Mouse (Mus musculus) embryonic facial prominence, embryonic 14.5 days (tissue): ENCODE measurements around the gene Sec16b. TPM values are rescaled to one million over a fixed set of nuclear protein-coding genes. Genes with fewer than 3 reads are reported as not detected.

Experiments
- ATAC-seq: fragments of 200-750 bp; cut with Nextera tagmentation; 2 replicates; pipeline ENCODE4 v1.8.0; 2017; ENCODE audit warnings: low read depth, moderate number of reproducible peaks, moderate TSS enrichment
- DNase-seq: peaks from one replicate; pipeline ENCODE4 v3.0.0-alpha.2; 2015; ENCODE audit warnings: low spot score
- H3K27ac ChIP-seq: fragments of 300-500 bp; sonication (generic); replicated peaks from 2 replicates; pipeline ENCODE4 v1.5.1; 2014; ENCODE audit warnings: low read depth, mild to moderate bottlenecking, low read length, moderate library complexity
- H3K27me3 ChIP-seq: fragments of 300-500 bp; sonication (generic); replicated peaks from 2 replicates; pipeline ENCODE4 v1.6.1; 2014; ENCODE audit warnings: low read length; ENCODE audit not compliant: control insufficient read depth, insufficient read depth
- H3K36me3 ChIP-seq: fragments of 300-500 bp; sonication (generic); 2 replicates; pipeline ENCODE4 v1.6.1; 2014; ENCODE audit warnings: low read length, mixed read lengths; ENCODE audit not compliant: control insufficient read depth, insufficient read depth
- H3K4me1 ChIP-seq: fragments of 300-500 bp; sonication (generic); 2 replicates; pipeline ENCODE4 v1.6.1; 2014; ENCODE audit warnings: antibody characterized with exemption, low read length; ENCODE audit not compliant: control insufficient read depth, insufficient read depth
- H3K4me2 ChIP-seq: fragments of 300-500 bp; sonication (generic); 2 replicates; pipeline ENCODE4 v1.6.1; 2014; ENCODE audit warnings: low read depth, mild to moderate bottlenecking, low read length, moderate library complexity, mixed read lengths
- H3K4me3 ChIP-seq: fragments of 300-500 bp; sonication (generic); 2 replicates; pipeline ENCODE4 v1.5.1; 2014; ENCODE audit warnings: low read depth, mild to moderate bottlenecking, low read length
- H3K9ac ChIP-seq: fragments of 300-500 bp; sonication (generic); 2 replicates; pipeline ENCODE4 v1.6.1; 2014; ENCODE audit warnings: low read depth, mild to moderate bottlenecking, low read length, moderate library complexity, mixed read lengths
- H3K9me3 ChIP-seq: fragments of 300-500 bp; sonication (generic); 2 replicates; pipeline ENCODE4 v1.6.1; 2016; ENCODE audit warnings: low read length; ENCODE audit not compliant: control insufficient read depth
- WGBS: fragments of 180-500 bp; shearing (Covaris S2); extraction: QIAGEN DNeasy Blood & Tissue Kit; methylation state at CpG from one replicate; pipeline ENCODE4 v1.1.7; 2014; 5-methylcytosine and 5-hydroxymethylcytosine counted together
- polyA plus RNA-seq: library from polyadenylated mRNA; unstranded; fragments of >200 nt; fragmentation: Nextera tagmentation; extraction: Ambion mirVana; gene quantifications from 2 replicates; pipeline ENCODE4 v1.2.1, GENCODE M21; 2014

Gene Sec16b
- polyA plus RNA-seq, 1 experiment from 2014 or later, result 9.8 TPM

- DNase-seq (peak; percentile 48), ATAC-seq (peak; percentile 47; the same call in 1 of the 2 replicates)
- no peak overlapping the region for H3K4me3 ChIP-seq
- H3K9me3 ChIP-seq, result no peaks in the 10 kb centered on the region
- no peak overlapping the region for H3K27ac ChIP-seq
- H3K36me3 ChIP-seq, result no peaks in the 10 kb centered on the region
- WGBS, result 67% methylated on average over 10 of the region's 10 CpGs
- no peak overlapping the region for H3K9ac ChIP-seq
- no peak overlapping the region for H3K4me2 ChIP-seq
- no peaks in the 10 kb centered on the region; the same call in 1 of the 2 replicates for H3K27me3 ChIP-seq
- H3K4me1 ChIP-seq, result no peaks in the 10 kb centered on the region
Measured at GRCm38 (mm10) chr1:157555738-157556137, 49.2 kb downstream of the Sec16b start.

- ATAC-seq, result no peak
Measured at GRCm38 (mm10) chr1:157556439-157556838, 49.9 kb downstream of the Sec16b start.

GRCm38 (mm10) chr1:157558145-157558544, 51.6 kb downstream of the Sec16b start:
- no peak overlapping the region for H3K27ac ChIP-seq
- no peaks in the 10 kb centered on the region for H3K36me3 ChIP-seq
- 45% methylated on average over 5 of the region's 5 CpGs for WGBS
- no peaks in the 10 kb centered on the region for H3K9me3 ChIP-seq
- DNase-seq, result no peak
- no peak overlapping the region for H3K4me2 ChIP-seq
- H3K4me1 ChIP-seq, result no peaks in the 10 kb centered on the region
- H3K4me3 ChIP-seq, result no peak overlapping the region
- H3K9ac ChIP-seq, result no peak overlapping the region
- no peak for ATAC-seq
- no peaks in the 10 kb centered on the region; the same call in 1 of the 2 replicates for H3K27me3 ChIP-seq

More at GRCm38 (mm10) chr1:157556439-157556838, 49.9 kb downstream of the Sec16b start:
- DNase-seq, result no peak
- whole genome bisulfite sequencing, result 78% methylated on average over 5 of the region's 5 CpGs
- Histone ChIP-seq H3K27me3 (no peaks in the 10 kb centered on the region; the same call in 1 of the 2 replicates), H3K27ac (no peak overlapping the region), H3K9me3 (no peaks in the 10 kb centered on the region), H3K36me3 (no peaks in the 10 kb centered on the region), H3K4me2 (no peak overlapping the region), H3K9ac (no peak overlapping the region), H3K4me3 (no peak overlapping the region), H3K4me1 (no peaks in the 10 kb centered on the region)

GRCm38 (mm10) chr1:157559986-157560385, 53.5 kb downstream of the Sec16b start:
- ATAC-seq, result no peak
- 70% methylated on average over 6 of the region's 6 CpGs for WGBS
- no peak overlapping the region for H3K9ac ChIP-seq
- H3K4me3 ChIP-seq, result no peak overlapping the region
- no peaks in the 10 kb centered on the region; the same call in 1 of the 2 replicates for H3K27me3 ChIP-seq
- H3K36me3 ChIP-seq, result no peaks in the 10 kb centered on the region
- H3K9me3 ChIP-seq, result no peaks in the 10 kb centered on the region
- DNase-seq, result no peak
- no peaks in the 10 kb centered on the region for H3K4me1 ChIP-seq
- no peak overlapping the region for H3K27ac ChIP-seq
- H3K4me2 ChIP-seq, result no peak overlapping the region

GRCm38 (mm10) chr1:157560654-157561386, 54.3 kb downstream of the Sec16b start:
- no peaks in the 10 kb centered on the region for H3K9me3 ChIP-seq
- no peaks in the 10 kb centered on the region for H3K4me1 ChIP-seq
- no peak overlapping the region for H3K4me2 ChIP-seq
- 0 out of 2 replicates have a peak, but pooled peaks have one; percentile 26 for ATAC-seq
- WGBS, result 10% methylated on average over 8 of the region's 8 CpGs
- peak; percentile 60 for DNase-seq
- no peak overlapping the region for H3K9ac ChIP-seq
- no peak overlapping the region for H3K4me3 ChIP-seq
- H3K36me3 ChIP-seq, result no peaks in the 10 kb centered on the region
- no peak overlapping the region for H3K27ac ChIP-seq
- H3K27me3 ChIP-seq, result no peaks in the 10 kb centered on the region; the same call in 1 of the 2 replicates

- 78% methylated on average over 8 of the region's 8 CpGs for WGBS
Measured at GRCm38 (mm10) chr1:157567819-157568218, 61.3 kb downstream of the Sec16b start.

GRCm38 (mm10) chr1:157569263-157570090, 62.9 kb downstream of the Sec16b start:
- Histone ChIP-seq H3K4me2 (no peak overlapping the region), H3K4me1 (no peaks in the 10 kb centered on the region), H3K9me3 (no peaks in the 10 kb centered on the region), H3K4me3 (no peak overlapping the region), H3K36me3 (no peaks in the 10 kb centered on the region), H3K9ac (no peak overlapping the region), H3K27ac (no peak overlapping the region), H3K27me3 (no peaks in the 10 kb centered on the region)
- 86% methylated on average over 5 of the region's 5 CpGs for WGBS
- ATAC-seq, result no peak
- DNase-seq, result no peak

More at GRCm38 (mm10) chr1:157567819-157568218, 61.3 kb downstream of the Sec16b start:
- Histone ChIP-seq H3K9ac (no peak overlapping the region), H3K27ac (no peak overlapping the region), H3K27me3 (no peaks in the 10 kb centered on the region), H3K4me3 (no peak overlapping the region), H3K4me2 (no peak overlapping the region), H3K36me3 (no peaks in the 10 kb centered on the region), H3K4me1 (no peaks in the 10 kb centered on the region), H3K9me3 (no peaks in the 10 kb centered on the region)
- no peak for ATAC-seq
- DNase-seq, result no peak

GRCm38 (mm10) chr1:157575316-157575715, 68.8 kb downstream of the Sec16b start:
- Histone ChIP-seq H3K27ac (no peak overlapping the region), H3K4me2 (no peak overlapping the region), H3K4me3 (no peak overlapping the region), H3K9ac (no peak overlapping the region), H3K4me1 (no peaks in the 10 kb centered on the region), H3K27me3 (no peaks in the 10 kb centered on the region), H3K9me3 (no peaks in the 10 kb centered on the region), H3K36me3 (no peaks in the 10 kb centered on the region)
- ATAC-seq (no peak), DNase-seq (peak; percentile 44)
- WGBS, result 72% methylated on average over 3 of the region's 3 CpGs
